In the genomic region with DNA sequence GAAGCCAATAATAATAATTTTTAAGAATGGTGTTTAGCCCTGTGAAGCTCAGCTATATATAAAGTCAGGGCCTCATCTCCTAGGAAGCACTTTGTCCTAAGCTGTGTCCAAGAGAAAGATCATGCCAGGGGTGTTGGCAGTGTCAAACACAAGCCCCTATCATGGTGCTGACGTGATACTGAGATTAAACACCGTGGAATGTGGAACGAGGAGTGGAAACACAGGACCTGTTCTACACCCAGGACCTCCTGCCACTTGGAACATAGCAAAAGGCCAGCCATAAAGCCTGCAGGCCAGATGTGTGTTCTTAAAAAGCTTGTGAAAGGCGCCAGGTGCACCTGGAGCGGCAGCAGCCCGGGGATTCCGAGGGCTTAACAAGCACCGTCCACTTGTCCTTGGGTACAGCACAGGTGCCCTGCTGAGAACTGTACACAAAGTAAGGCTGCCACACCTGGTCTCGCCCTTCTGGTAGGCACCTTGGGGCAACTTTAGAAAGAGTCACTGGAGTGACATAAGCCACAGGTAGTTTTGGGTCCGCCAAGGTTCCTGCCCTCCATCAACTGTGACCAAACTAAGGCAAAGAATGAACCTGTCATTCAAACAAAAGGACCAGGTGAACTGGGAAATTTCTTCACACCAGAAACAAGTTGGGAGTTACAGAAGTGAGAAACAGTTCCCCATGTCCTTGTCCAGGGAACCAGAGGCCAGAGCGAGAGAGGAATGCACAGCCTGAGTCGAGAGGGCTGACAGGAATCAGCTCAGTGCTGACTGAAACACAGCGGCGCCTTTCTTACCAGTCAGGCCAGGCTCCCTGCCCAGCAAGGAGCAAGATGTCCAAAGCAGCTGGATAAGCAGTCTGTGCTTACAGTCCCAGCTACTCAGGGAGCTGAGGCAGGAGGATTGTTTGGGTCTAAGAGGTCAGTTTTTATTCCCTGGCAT, we compare ENCODE assay signal across 13 mouse cellular contexts. TPM values are rescaled to one million over a fixed set of nuclear protein-coding genes. Genes with fewer than 3 reads are reported as not detected.
DNase-seq lines count a peak whose midpoint lies in the region; TF ChIP-seq lines count a peak whose summit lies in the region.
"Had no signal": no experiment of that assay in that cellular context is flagged by ENCODE, and none has a peak within 500 bp of the region (broad histone marks: within the 10 kb centered on the region; RNA-seq: fewer than 3 reads in every experiment).

No protein-coding gene starts in this region.

- peak; percentile 33 for DNase-seq in kidney, adult 2 months
- no peak for DNase-seq in kidney, postnatal 14 days
- peak; percentile 85 for DNase-seq in heart, embryonic 10.5 days (ENCODE audit: low spot score)
- peak; percentile 41 for DNase-seq in heart, postnatal 25 days (ENCODE audit: low spot score)
- DNase-seq in lung, postnatal 36 days, result peak; percentile 59
- no peak for DNase-seq in retina, postnatal 1 day
- no peak for DNase-seq in ovary, postnatal 14 days (ENCODE audit: low spot score)
- no peak for DNase-seq in cerebellum, adult 9-11 months
- DNase-seq: gastrocnemius, postnatal 10 days; kidney, adult 9 months; liver, embryonic 13.5 days had no signal

- 66% methylated on average over 14 of the region's 14 CpGs for WGBS in kidney, adult 2 months
- 44% methylated on average over 14 of the region's 14 CpGs for WGBS in heart, embryonic 10.5 days

- H3K4me1 ChIP-seq in kidney, adult 2 months (ENCODE audit: control insufficient read depth, insufficient read depth, low read length), result peaks cover 15% of the 10 kb centered on the region
- H3K4me1 ChIP-seq in heart, embryonic 10.5 days, result peaks cover 76% of the 10 kb centered on the region

- TF ChIP-seq POLR2A in kidney, adult 2 months (IDR thresholded peaks at IDR 0.05; ENCODE audit: low read depth, low read length), result no peak

- H3K9me3 ChIP-seq in heart, embryonic 10.5 days, result no peaks in the 10 kb centered on the region
- H3K9me3 ChIP-seq: forebrain, embryonic 15.5 days; liver, embryonic 13.5 days had no signal

- no peaks in the 10 kb centered on the region for H3K27me3 ChIP-seq in kidney, adult 2 months (replicated peaks; ENCODE audit: control insufficient read depth, insufficient read depth, low read length)
- no peaks in the 10 kb centered on the region for H3K27me3 ChIP-seq in heart, embryonic 10.5 days (ENCODE audit: insufficient read depth, poor library complexity, severe bottlenecking)
- H3K27me3 ChIP-seq: forebrain, embryonic 15.5 days; Patski had no signal

- TF ChIP-seq CTCF in kidney, adult 2 months (conservative IDR thresholded peaks at IDR 0.05; ENCODE audit: insufficient read depth, insufficient read length, low read depth, low read length), result no peak

- H3K27ac ChIP-seq in kidney, adult 2 months (ENCODE audit: insufficient read depth, low read depth, low read length), result peak overlapping the region; percentile 51; the same call in 1 of the 2 replicates
- peak overlapping the region; percentile 77 for H3K27ac ChIP-seq in heart, embryonic 10.5 days
- H3K27ac ChIP-seq: forebrain, embryonic 15.5 days; liver, embryonic 13.5 days had no signal

- no peaks in the 10 kb centered on the region for H3K36me3 ChIP-seq in kidney, adult 2 months (ENCODE audit: control insufficient read depth, insufficient read depth, low read length)
- H3K36me3 ChIP-seq in heart, embryonic 10.5 days, result no peaks in the 10 kb centered on the region
- H3K36me3 ChIP-seq: forebrain, embryonic 15.5 days; liver, embryonic 13.5 days had no signal

- intact Hi-C loops in heart, postnatal 25 days (cut with DNase I), result loop anchor here (1.0 to 2.0 kb wide), 2 partner anchors 34 to 53 kb away; no protein-coding TSS in a partner anchor

- no peak overlapping the region for H3K4me3 ChIP-seq in kidney, adult 2 months (ENCODE audit: insufficient read depth, low read depth, low read length)
- no peak overlapping the region for H3K4me3 ChIP-seq in heart, embryonic 10.5 days
- H3K4me3 ChIP-seq: forebrain, embryonic 15.5 days; liver, embryonic 13.5 days had no signal

RNA-seq across cellular contexts. Expression of gene Stk39, which starts 40.8 kb away (rescaled TPM):
- polyA plus RNA-seq in kidney, adult 2 months (2012; rRNA removed), result 13.9 and 14.6 TPM in 2 replicates
- polyA plus RNA-seq in heart, embryonic 10.5 days (2016; fragmentation: Nextera tagmentation; extraction: Ambion mirVana), result 45.2 and 51.3 TPM in 2 replicates
- total RNA-seq in heart, postnatal 25 days (2021), result 10 to 100 TPM; 81.3 to 83.2 TPM

Comparison
In these comparisons a context has a peak if more than half of its experiments do, and no peak if none do; other contexts are left out.
1. DNase-seq: peak in kidney, adult 2 months (single experiment), heart, embryonic 10.5 days (single experiment), heart, postnatal 25 days (single experiment) and lung, postnatal 36 days (single experiment); none in kidney, postnatal 14 days (single experiment), retina, postnatal 1 day (single experiment), ovary, postnatal 14 days (single experiment) and cerebellum, adult 9-11 months (single experiment).